Mouse (Mus musculus) left cerebral cortex, postnatal 25 days (tissue): ENCODE measurements around the gene Rin3. TPM values are rescaled to one million over a fixed set of nuclear protein-coding genes. Genes with fewer than 3 reads are reported as not detected.

Experiments
- DNase-seq, 2 experiments: peaks; one replicate each; pipeline ENCODE4 v3.0.0; 2022; ENCODE audit warnings: low spot score in 2 of 2, mixed read lengths in 1 of 2
- intact Hi-C: fragments of 180-260 bp; cut with DNase I; formaldehyde crosslinking; loops from one replicate; pipeline ENCODE4 v1.15.1; 2025
- total RNA-seq, 2 experiments: library from RNA; stranded (reverse); gene quantifications; 2 replicates each; pipeline ENCODE4 v1.2.3; 2021

Gene Rin3
- total RNA-seq, 2 experiments from 2014 or later: 2.7 to 3.1 TPM

DNA sequence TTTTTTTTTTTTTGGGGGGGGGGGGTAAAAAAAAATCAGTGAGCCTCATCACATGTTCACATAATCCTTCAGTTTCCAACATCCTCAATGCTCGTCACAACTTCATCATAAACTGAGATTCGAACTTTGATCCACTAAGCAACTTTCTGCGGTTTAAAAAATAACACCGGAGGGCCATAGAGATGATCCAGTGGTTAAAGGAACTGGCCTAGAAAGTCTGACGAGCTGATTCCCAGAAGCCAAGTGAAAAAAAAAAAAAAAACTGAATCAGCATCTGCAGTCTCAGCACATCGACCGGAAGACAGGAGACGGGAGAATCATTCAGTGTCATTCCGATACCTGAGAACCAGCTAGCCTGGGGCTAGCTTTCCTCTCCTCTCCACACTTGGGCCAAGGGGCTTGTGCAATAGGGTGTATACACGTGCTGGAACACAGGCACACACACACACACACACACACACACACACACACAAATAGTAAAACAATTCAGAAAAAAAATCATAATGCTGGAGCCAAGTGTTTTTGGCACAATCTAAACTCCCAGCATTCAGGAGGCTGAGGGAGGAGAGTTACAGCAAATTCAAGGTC lies 154.2 kb downstream of the Rin3 start:
- intact Hi-C loops: no loop called here
- no peak for DNase-seq

DNA sequence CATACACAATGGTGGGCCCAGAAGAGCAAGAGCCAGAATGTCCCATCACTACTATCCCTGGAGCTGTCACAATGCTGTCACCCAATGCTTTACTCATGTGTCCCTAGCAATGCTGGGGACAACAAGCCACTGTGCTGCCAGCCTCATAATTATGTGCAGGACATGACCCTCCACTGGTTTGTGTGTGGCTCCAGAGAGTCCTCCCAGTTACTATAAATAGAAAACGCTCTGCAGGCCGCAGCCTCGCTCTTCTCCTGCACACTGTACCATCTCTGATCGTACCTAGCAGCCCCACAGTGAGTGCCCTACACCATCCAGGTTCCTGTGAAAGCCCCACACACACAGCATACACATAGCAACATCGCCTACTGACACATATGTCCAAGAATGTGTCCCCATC lies 155.1 kb downstream of the Rin3 start:
- DNase-seq: peak in 1 of 2 experiments; percentile 34
- intact Hi-C loops: loop anchor here (2.0 kb wide), 1 partner anchor 31 kb away; the partner anchor contains the start of gene Golga5

DNA sequence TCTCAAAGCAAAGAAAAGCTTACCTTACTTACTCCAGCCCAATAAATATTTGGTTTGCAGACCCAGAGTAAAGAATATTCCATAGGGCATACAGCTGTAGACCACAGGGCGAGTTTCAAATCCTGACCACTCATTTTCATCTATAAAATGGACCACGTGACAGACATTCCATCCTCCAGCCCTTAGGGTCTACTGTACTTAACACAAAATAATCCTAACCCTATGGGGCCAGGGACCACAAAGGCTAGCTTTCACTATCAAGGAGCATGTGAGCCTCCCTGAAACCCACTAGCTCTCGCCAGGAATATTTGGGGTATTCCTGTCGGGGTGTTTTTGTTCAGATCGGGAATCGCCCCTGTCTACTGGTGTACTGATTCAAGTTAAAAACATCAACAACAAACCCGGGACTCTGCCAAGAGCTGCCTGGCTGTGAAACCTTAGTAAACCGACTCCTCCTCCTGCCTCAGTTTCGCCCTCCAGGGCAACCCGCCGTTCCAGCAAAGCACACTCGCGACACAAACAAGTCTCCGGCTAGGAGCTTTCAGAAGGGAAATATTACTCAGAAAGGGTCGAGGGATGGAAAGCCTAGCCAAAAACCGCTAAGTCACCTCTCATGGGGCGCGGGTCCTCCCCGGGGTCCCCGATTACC lies 156.3 kb downstream of the Rin3 start:
- intact Hi-C loops: loop anchor here (2.0 kb wide), 1 partner anchor 30 kb away; the partner anchor contains the start of gene Golga5
- no peak for DNase-seq

DNA sequence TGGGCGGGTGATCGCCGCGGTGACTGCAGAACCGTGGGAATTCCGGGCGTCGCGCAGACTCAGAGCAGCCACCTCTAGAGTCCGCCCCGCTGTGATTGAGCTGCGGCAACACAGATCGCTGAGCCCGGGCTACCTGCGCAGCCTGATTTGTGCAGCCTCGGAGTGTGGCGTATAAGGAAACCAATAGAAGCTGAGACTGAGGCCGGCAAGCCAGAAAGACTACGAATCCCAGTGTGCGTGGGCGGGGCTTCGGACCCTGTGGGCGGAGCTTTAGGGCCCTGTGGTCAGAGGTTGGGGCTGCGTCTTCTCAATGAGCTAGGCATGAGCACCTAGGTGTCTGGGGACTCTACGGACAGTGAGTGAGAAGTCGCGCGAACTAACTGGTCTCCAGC lies 156.8 kb downstream of the Rin3 start, which contains the start of gene Lgmn:
Lgmn (minus strand) TSS at position 182 of the 392 bp plus-strand sequence.
- intact Hi-C loops: loop anchor here (2.0 kb wide), 1 partner anchor 29 kb away; the partner anchor contains the start of gene Golga5
- DNase-seq: peak; percentile 99 to 100

Other genes starting within 250 kb of the Rin3 start
- gene Slc24a4, start 154.3 kb upstream of the Rin3 start, total RNA-seq: 10 to 100 TPM; 37.4 to 44.6 TPM
- 100 to 1,000 TPM; 106 to 109 TPM for gene Lgmn, start 156.8 kb downstream of the Rin3 start, total RNA-seq
- 10 to 100 TPM; 26.1 to 28.2 TPM for gene Golga5, start 186.1 kb downstream of the Rin3 start, total RNA-seq